Mouse (Mus musculus) midbrain, postnatal 0 days (tissue): Measurements from ENCODE around the gene Nrap. TPM values are rescaled to one million over a fixed set of nuclear protein-coding genes. Genes with fewer than 3 reads are reported as not detected.

ENCODE experiments used
- ATAC-seq: fragments of 200-750 bp; cut with Nextera tagmentation; 2 replicates; pipeline ENCODE4 v1.8.0; 2017; ENCODE audit warnings: moderate number of reproducible peaks, mild to moderate bottlenecking, moderate TSS enrichment, moderate library complexity; ENCODE audit not compliant: low FRiP score
- DNase-seq: peaks from one replicate; pipeline ENCODE4 v3.0.0-alpha.2; 2015; ENCODE audit warnings: low spot score
- H3K27ac ChIP-seq: fragments of 300-500 bp; sonication (generic); 2 replicates; pipeline ENCODE4 v1.5.1; 2014; ENCODE audit warnings: low read depth, mild to moderate bottlenecking, low read length, mixed read lengths
- H3K27me3 ChIP-seq: fragments of 300-500 bp; sonication (generic); 2 replicates; pipeline ENCODE4 v1.6.1; 2014; ENCODE audit warnings: low read length, control low read depth, mixed read lengths; ENCODE audit not compliant: insufficient read depth
- H3K36me3 ChIP-seq: fragments of 300-500 bp; sonication (generic); 2 replicates; pipeline ENCODE4 v1.6.1; 2014; ENCODE audit warnings: low read length, control low read depth, mixed read lengths; ENCODE audit not compliant: insufficient read depth
- H3K4me1 ChIP-seq: fragments of 300-500 bp; sonication (generic); 2 replicates; pipeline ENCODE4 v1.6.1; 2014; ENCODE audit warnings: mild to moderate bottlenecking, control low read depth, antibody characterized with exemption, low read length, mixed read lengths; ENCODE audit not compliant: insufficient read depth
- H3K4me2 ChIP-seq: fragments of 300-500 bp; sonication (generic); 2 replicates; pipeline ENCODE4 v1.6.1; 2014; ENCODE audit warnings: low read depth, mild to moderate bottlenecking, low read length, mixed read lengths; ENCODE audit not compliant: poor library complexity, severe bottlenecking
- H3K4me3 ChIP-seq: fragments of 300-500 bp; sonication (generic); 2 replicates; pipeline ENCODE4 v1.5.1; 2014; ENCODE audit warnings: low read depth, mild to moderate bottlenecking, low read length, moderate library complexity
- H3K9ac ChIP-seq: fragments of 300-500 bp; sonication (generic); replicated peaks from 2 replicates; pipeline ENCODE4 v1.6.1; 2014; ENCODE audit warnings: mild to moderate bottlenecking, low read length, moderate library complexity, mixed read lengths; ENCODE audit not compliant: poor library complexity, severe bottlenecking
- H3K9me3 ChIP-seq: fragments of 300-500 bp; sonication (generic); 2 replicates; pipeline ENCODE4 v1.6.1; 2016; ENCODE audit warnings: low read length, control low read depth
- CTCF ChIP-seq: IDR thresholded peaks from 2 replicates; pipeline ENCODE4 v1.5.1; 2016; ENCODE audit warnings: antibody characterized with exemption, mild to moderate bottlenecking
- WGBS: fragments of 180-500 bp; shearing (Covaris S2); extraction: QIAGEN DNeasy Blood & Tissue Kit; methylation state at CpG from one replicate; pipeline ENCODE4 v1.1.7; 2014; 5-methylcytosine and 5-hydroxymethylcytosine counted together
- polyA plus RNA-seq: library from polyadenylated mRNA; unstranded; fragments of >200 nt; fragmentation: Nextera tagmentation; extraction: Ambion mirVana; gene quantifications from 2 replicates; pipeline ENCODE4 v1.2.1, GENCODE M21; 2015
- total RNA-seq: library from RNA; depleted of rRNA; stranded (reverse); fragments of >200 nt; gene quantifications from 2 replicates; pipeline ENCODE4 v1.2.3, GENCODE M21; 2014

The Nrap gene
- total and polyA plus RNA-seq, 2 experiments from 2014 or later = 0.69 to 0.99 TPM

GRCm38 (mm10) chr19:56395183-56395935 is 5.5 kb upstream of the Nrap start:
- H3K9me3 ChIP-seq = no peaks in the 10 kb centered on the region
- no peaks in the 10 kb centered on the region for H3K36me3 ChIP-seq

DNA sequence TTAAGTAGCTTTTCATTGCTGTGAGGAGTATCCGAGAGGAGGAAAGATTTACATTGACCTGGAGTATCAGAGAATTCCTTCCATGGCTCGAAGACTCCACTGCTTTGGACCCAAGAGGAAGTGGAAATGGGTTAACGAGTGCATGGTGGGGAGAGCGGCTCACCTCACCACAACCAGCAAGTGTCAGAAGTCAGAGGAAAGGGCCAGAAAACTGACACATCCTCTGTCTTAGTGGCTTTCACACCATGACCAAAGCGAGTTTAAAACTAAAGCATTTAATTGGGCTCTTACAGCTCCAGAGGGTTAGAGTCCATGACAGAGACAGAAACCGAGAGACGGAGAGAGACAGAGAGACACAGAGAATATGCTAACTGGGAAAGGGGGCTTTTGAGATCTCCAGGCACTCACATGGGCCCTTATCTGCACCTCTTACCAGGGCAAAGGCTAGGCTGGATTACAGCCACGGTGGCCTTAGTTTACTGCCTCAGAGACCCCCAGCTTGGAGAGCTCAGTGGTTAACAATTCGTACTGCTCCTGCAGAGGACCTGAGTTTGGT is 3.6 kb upstream of the Nrap start:
- Histone ChIP-seq H3K27ac (no peak overlapping the region), H3K4me1 (0 out of 2 replicates have a peak, but pooled peaks cover 6% of the 10 kb centered on the region), H3K27me3 (peaks cover 14% of the 10 kb centered on the region), H3K9me3 (no peaks in the 10 kb centered on the region), H3K4me2 (no peak overlapping the region), H3K36me3 (no peaks in the 10 kb centered on the region), H3K9ac (no peak overlapping the region), H3K4me3 (no peak overlapping the region)
- DNase-seq (no peak), ATAC-seq (no peak)
- WGBS = 86% methylated on average over 9 of the region's 9 CpGs
- no peak for TF ChIP-seq CTCF

More at GRCm38 (mm10) chr19:56395183-56395935, 5.5 kb upstream of the Nrap start:
- H3K9ac ChIP-seq = no peak overlapping the region
- ATAC-seq (no peak), DNase-seq (no peak)
- no peak overlapping the region for H3K4me3 ChIP-seq
- peaks cover 14% of the 10 kb centered on the region for H3K27me3 ChIP-seq
- H3K27ac ChIP-seq = no peak overlapping the region
- H3K4me2 ChIP-seq = no peak overlapping the region
- no peak for TF ChIP-seq CTCF
- 88% methylated on average over 16 of the region's 16 CpGs for WGBS
- H3K4me1 ChIP-seq = 0 out of 2 replicates have a peak, but pooled peaks cover 6% of the 10 kb centered on the region

- 0 out of 2 replicates have a peak, but pooled peaks cover 3% of the 10 kb centered on the region for H3K4me1 ChIP-seq
- DNase-seq = no peak
- H3K4me2 ChIP-seq = no peak overlapping the region
- TF ChIP-seq CTCF = no peak
- H3K9ac ChIP-seq = no peak overlapping the region
- WGBS = 82% methylated on average over 6 of the region's 6 CpGs
- H3K27me3 ChIP-seq = peaks cover 14% of the 10 kb centered on the region
- H3K27ac ChIP-seq = no peak overlapping the region
- no peaks in the 10 kb centered on the region for H3K36me3 ChIP-seq
- no peak overlapping the region for H3K4me3 ChIP-seq
- ATAC-seq = no peak
- no peaks in the 10 kb centered on the region for H3K9me3 ChIP-seq
Measured at GRCm38 (mm10) chr19:56391307-56392046, 1.6 kb upstream of the Nrap start.

- Histone ChIP-seq H3K4me2 (no peak overlapping the region), H3K36me3 (no peaks in the 10 kb centered on the region), H3K4me1 (no peaks in the 10 kb centered on the region), H3K4me3 (no peak overlapping the region), H3K27me3 (no peaks in the 10 kb centered on the region), H3K27ac (no peak overlapping the region), H3K9ac (no peak overlapping the region), H3K9me3 (no peaks in the 10 kb centered on the region)
- DNase-seq = no peak
- 93% methylated on average over 11 of the region's 11 CpGs for WGBS
- no peak for ATAC-seq
- TF ChIP-seq CTCF = no peak
Measured at GRCm38 (mm10) chr19:56389176-56389575, 661 bp downstream of the Nrap start.

DNA sequence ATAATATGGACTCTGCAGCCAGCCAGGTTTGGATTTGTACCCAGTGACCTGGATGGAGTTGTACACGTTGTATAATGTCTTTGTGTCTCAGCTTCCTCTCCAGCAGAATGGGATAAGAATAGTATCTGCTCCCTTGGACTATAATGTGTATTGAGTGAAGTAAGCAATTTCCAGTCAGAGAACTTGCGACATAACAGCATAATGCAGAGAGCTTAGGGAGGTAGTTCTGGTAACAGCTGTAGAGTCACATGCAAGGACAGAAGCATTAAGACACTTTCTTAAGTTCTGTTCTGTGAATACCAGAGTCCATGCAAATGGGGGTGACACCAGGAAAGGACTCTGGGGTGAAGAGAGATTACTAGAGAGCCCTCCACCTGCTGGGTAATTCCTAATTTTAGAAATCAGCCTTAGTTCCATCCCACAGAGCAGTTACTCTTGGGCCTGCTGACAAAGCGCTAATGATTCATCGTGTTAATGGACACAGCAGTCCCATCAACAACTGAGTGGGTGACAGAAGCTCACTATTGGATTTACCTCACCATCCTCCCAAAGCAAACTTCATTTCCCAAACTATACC is 2.0 kb downstream of the Nrap start:
- 87% methylated on average over 4 of the region's 4 CpGs for WGBS

More for the DNA sequence above, 2.0 kb downstream of the Nrap start:
- no peak for TF ChIP-seq CTCF
- H3K4me3 ChIP-seq = no peak overlapping the region
- no peaks in the 10 kb centered on the region for H3K36me3 ChIP-seq
- no peak for ATAC-seq
- H3K9me3 ChIP-seq = no peaks in the 10 kb centered on the region
- H3K27me3 ChIP-seq = no peaks in the 10 kb centered on the region
- H3K9ac ChIP-seq = no peak overlapping the region
- no peaks in the 10 kb centered on the region for H3K4me1 ChIP-seq
- no peak overlapping the region for H3K27ac ChIP-seq
- no peak for DNase-seq
- H3K4me2 ChIP-seq = no peak overlapping the region
